ENCODE assay signal across 24 mouse cellular contexts in the genomic region with DNA sequence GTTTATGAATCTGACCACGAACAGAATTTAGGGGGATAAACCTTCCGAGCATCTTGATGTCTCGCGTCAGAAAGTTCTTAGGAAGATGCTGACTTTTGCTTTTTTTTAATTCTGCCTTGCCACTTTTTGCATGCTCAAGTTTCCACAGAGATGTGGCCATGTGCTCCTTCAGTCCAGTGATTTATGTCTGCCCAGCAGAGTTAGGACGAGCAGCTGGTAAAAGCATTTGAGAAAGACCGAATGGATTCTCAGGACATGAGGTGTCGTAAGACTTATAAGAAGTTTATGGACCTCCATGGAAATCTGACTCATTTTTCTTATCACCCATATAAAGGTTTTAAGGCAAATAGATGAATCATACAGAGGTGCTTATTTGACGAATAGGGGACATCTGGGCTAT. TPM values are rescaled to one million over a fixed set of nuclear protein-coding genes. Genes with fewer than 3 reads are reported as not detected.
"Had no signal": no experiment of that assay in that cellular context is flagged by ENCODE, and none has a peak within 500 bp of the region (broad histone marks: within the 10 kb centered on the region; RNA-seq: fewer than 3 reads in every experiment).

No protein-coding gene starts in this region.

- H3K4me1 ChIP-seq: liver, embryonic 13.5 days; megakaryocyte, embryonic 14.5 days; midbrain, embryonic 12.5 days; neural tube, embryonic 15.5 days had no signal

- H3K27ac ChIP-seq: limb, embryonic 12.5 days; liver, embryonic 13.5 days; macrophage; midbrain, embryonic 12.5 days; neural tube, embryonic 15.5 days had no signal

- H3K4me3 ChIP-seq: limb, embryonic 12.5 days; liver, embryonic 13.5 days; megakaryocyte, embryonic 14.5 days; midbrain, embryonic 12.5 days; neural tube, embryonic 15.5 days had no signal

- DNase-seq: kidney, adult 11 months; kidney, adult 9 months; kidney, postnatal 10 days; liver; liver, embryonic 13.5 days; liver, postnatal 0 days; lung, postnatal 10 days; spleen, adult 18-20 months; thymus, adult 18-20 months; thymus, postnatal 14 days had no signal

- H3K9ac ChIP-seq: limb, embryonic 12.5 days; liver, embryonic 13.5 days; liver, postnatal 0 days; midbrain, embryonic 12.5 days; neural tube, embryonic 15.5 days had no signal

- H3K27me3 ChIP-seq: limb, embryonic 12.5 days; liver, embryonic 13.5 days; megakaryocyte, embryonic 14.5 days; midbrain, embryonic 12.5 days; neural tube, embryonic 15.5 days had no signal

- H3K9me3 ChIP-seq: limb, embryonic 12.5 days; liver, embryonic 13.5 days; midbrain, embryonic 12.5 days; neural tube, embryonic 15.5 days had no signal

- ATAC-seq: liver, postnatal 0 days; midbrain, embryonic 16.5 days had no signal

- H3K4me2 ChIP-seq: limb, embryonic 12.5 days; liver, embryonic 13.5 days; midbrain, embryonic 12.5 days; neural tube, embryonic 15.5 days had no signal

- H3K36me3 ChIP-seq: limb, embryonic 12.5 days; liver, embryonic 13.5 days; midbrain, embryonic 12.5 days; neural tube, embryonic 15.5 days had no signal

RNA-seq across cellular contexts. Expression of a gene that starts 19.1 kb away (rescaled TPM):
- total RNA-seq: layer of hippocampus, adult 8-10 months; layer of hippocampus, postnatal 14 days; left cerebral cortex, adult 18-20 months; left cerebral cortex, postnatal 14 days had no signal
- polyA plus RNA-seq: large intestine, adult 2 months; limb, embryonic 12.5 days; liver, embryonic 13.5 days; liver, postnatal 0 days; macrophage; midbrain, embryonic 12.5 days; midbrain, embryonic 16.5 days; neural tube, embryonic 11.5 days; neural tube, embryonic 15.5 days; stomach, embryonic 14.5 days; urinary bladder, adult 2 months had no signal
